Mouse (Mus musculus): ENCODE measurements around the gene Prr11.

Gene Prr11

GRCm38 (mm10) chr11:87043052-87043451, 65.5 kb downstream of the Prr11 start:
- DNase-seq: no peak

GRCm38 (mm10) chr11:87039307-87039963, 69.1 kb downstream of the Prr11 start:
- DNase-seq: no peak

Data from right cerebral cortex, postnatal 4 days (tissue).